Mouse (Mus musculus) kidney, postnatal 36 days (tissue): ENCODE measurements at regions not wholly inside any gene's neighbourhood (a gene's known extent, or its start where the extent isn't known, plus 50 kb on each side); places are given as distances from the start of the nearest gene placed in this dataset.
"Not testable (repeated sequence)": the region's sequence is repeated elsewhere in the genome, so short reads cannot be mapped to it uniquely, and the experiment has no call there.

Source experiments
- DNase-seq, 2 experiments: peaks; one replicate each; pipeline ENCODE4 v3.0.0; 2021 to 2022; ENCODE audit warnings: mixed read lengths in 2 of 2

DNA sequence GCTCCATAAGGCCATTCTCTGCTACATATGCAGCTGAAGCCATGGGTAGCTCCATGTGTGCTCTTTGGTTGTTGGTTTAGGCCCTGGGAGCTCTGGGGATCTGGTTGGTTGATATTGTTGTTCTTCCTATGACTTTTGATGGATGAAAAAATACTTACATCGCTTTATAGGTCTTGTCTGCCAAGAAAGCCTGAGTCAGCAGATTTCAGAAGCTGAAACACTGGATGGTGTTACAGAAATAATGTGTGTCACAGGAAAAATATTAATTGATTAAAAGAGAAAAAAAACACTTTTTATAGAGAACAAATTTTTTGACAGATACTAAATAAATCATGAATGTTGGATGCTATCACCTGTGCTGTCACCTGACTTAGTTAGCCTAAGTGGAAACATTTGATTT lies 52.4 kb upstream of the Plxna2 start:
- no peak for DNase-seq

DNA sequence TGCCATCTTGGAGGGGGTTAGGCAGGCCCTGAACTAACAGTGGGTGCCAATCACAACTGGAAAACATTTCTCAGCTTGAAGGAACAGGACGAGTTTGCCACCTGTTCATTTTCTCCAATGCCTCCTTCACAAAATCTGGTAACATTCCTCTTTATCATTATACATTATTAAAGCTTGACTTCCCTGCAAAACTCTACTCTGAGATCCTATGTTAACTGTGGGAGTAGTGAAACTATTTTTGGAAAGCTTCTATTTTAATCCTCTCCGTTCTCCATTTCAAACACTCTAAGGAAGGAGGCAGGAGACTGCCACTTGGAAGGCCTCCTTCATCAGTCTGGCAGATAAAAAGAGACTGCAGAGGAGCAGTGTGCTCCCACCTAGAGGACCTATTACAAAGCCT lies 54.1 kb upstream of the Plxna2 start:
- no peak for DNase-seq

DNA sequence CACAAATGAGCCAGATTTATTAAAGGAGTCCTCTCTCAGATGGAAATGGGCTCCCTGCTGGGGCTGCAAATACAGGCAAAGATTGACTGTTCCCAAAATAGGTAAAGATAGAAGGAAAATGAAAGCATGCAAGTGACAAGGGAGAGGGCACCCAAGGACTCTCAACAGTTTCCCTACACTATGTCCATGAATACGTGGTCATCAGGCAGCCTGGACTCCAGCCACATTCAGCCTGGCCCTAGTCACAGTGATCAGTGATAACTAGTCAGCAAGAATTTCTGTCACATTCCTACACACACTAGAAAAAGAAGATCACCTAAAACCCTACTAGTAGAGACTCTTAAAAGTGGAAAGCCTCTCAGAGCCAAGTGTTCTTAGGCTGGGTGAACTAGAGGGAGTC lies 56.9 kb upstream of the Plxna2 start:
- DNase-seq = no peak

DNA sequence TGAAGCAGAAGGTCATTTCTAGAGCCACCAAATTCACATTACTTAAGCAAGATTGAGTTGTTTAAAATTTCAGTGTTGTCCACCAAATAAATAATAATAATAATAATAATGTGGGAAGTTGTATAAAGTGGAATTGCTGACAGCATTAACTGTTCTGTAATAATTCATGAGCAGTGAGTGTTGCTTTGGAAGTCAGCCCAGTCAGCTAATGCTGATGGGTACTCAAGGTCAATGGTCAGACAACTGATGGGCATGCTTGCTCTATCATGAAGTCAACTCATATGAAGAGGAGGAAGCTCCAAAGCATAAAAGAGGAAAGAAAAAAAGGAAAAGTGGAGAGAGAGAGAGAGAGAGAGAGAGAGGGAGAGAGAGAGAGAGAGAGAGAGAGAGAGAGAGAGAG lies 69.4 kb upstream of the Plxna2 start:
- peak in 1 of 2 experiments; percentile 13 for DNase-seq

DNA sequence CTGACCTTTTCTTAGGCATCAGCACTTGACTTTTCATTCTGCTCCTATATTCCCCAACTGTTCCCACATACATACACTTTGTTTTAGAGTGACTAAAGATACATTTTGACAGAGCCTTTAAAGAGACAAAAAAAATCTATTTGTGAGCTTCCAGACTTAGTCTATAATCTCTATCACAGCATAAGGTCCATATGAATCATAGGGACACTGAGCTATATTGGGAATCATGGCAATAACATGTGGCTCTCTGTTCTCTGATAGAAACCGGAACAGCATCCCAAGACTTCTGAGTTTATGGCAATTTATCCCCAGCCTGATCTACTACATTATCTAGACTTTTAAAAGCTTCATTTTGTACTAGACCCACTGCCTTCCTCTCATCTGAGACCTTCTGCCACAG lies 69.8 kb upstream of the Plxna2 start:
- DNase-seq = no peak

DNA sequence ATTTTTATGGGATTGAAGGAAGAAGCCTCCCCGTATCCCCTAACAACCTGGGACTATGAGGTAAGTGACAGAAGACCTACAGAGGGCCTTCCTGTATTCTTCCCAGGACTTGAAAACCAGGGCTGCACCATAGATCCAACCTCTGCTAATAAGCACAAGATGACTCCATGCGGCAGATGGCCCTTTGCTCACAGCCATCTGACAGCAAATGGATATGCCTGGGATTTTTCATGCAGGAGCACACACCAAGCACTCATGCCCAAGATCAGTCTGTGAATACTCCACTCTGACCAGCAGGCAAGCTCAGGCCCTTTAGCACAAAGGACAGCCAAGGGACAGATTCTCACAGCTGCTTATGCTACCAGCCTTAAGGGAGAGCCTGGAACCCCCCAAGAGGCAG lies 77.1 kb upstream of the Plxna2 start:
- DNase-seq = no peak

DNA sequence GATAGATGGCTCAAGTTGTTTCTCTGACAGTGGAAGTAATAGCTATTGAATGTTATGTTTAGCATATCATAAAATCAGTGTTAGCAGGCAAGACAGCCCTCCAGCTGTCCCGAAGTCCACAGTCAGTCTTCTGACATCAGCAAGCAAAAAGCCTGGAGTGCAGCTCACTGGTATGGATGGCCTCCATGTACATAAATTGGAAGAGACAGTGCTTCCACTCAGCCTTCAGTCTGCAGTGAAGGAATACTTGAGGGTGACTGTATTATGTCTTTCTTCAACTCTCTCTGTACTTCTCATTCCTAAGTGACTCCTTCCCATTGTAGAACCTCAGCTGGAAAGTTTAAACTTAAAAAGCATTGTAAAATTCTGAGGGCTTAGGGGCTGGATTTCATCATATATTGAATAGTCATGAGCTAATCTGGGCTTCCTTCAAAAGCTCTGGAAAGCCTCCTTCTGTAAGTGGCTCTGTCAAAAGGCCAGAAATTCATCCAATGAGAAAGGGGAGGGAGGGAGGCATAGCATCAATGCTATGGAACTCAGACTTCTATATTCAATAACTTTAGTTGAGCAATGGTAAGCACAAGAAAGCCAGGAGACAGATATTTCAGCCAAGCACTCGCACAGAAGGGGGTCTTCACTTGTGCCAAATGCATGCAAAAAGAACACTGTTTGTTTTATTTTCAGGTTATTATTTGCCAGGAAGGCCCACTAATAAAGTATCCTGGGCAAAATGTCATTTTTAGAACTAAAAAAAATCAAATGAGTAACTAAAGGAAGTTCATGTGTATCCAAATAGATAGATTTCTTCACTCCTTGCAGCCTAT lies 90.5 kb upstream of the Plxna2 start:
- no peak for DNase-seq

DNA sequence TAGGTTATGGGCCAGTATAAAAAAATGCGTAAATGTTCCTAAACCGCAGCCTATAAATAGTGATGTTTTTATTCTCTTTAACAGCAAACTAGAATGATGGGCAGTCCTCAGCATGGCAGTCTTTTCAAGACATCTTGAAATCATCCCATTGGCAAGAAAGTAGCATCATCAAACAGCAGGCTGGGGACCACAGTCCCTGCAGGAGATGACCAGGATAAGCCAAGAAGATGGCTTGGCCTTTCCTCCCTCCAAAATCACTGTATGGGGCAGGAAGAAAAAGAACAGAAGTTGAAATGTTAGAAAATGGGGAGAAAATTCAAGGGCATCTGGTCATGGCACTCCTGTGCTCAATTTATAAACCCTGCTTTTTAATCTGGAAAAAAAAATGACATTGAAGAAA lies 93.0 kb upstream of the Plxna2 start:
- DNase-seq = no peak

DNA sequence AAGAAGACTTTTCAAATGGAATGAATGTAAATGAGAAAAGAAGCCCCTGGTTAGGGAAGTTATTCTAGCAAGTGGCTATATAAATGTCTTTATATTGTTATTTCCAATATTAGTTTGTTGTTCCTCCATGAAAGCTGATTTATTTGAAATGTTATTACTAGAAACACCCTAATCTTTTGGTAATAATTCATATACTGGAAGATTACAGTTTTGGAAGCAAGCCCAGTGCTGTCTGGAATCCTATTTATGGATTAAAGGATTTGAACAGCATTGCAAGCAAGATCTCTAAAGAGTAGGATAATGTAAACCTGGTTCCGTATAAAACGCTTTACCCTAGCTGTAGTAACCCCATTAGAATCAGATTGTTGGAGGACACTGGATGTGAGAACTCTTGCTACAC lies 96.8 kb upstream of the Plxna2 start:
- DNase-seq = no peak

DNA sequence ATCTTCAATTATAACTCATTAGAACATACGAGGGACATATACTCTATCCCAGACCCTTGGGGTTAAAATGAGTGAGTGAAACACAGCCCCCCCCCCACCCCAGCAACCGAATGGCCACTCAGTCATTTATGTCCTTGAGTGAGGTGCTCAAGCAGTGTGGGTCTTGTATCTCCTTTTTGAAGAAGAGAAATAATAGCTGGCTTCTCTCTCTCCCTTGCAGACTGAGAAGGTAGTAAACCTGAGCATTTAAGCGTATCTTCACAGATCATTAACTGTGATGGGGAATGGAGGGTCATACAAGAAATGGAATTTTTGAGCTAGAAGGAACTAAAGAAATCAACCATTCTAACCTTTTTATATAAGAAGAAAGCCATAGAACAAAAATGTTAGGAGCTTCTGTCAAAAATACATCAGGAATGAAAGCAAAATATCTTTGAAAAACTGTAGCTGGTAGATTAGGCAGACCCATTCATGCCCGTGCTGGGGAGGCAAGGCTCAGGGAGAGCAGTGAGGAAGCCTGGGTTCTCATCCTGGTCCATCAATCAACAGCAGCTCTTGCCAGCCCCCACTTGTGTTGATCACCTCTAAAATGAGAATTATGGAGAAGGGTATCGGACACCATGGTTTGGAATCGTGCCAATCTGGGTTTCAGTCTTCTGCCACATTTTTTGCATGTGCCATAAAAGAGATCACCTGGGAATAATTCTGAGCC lies 98.4 kb upstream of the Plxna2 start:
- no peak for DNase-seq

DNA sequence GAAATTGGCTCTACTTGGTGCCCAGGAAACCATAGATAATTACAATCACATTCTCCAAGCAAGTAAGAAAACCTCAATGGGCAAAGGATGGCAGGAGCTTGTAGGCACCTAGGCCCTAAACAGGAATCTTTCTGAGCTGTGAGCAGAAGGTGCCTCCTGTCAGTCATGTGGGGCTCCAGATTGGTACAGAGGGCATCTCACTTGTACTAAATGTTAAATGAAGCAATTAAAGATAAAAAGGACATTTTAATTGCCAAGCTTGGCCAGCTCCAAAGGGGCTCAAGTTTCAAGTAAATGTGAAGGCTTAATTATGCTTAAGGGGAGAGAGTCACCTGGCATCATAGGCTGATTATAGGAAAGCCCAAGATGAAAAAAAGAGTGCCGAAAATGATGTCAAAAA lies 101.9 kb upstream of the Plxna2 start:
- DNase-seq = no peak

DNA sequence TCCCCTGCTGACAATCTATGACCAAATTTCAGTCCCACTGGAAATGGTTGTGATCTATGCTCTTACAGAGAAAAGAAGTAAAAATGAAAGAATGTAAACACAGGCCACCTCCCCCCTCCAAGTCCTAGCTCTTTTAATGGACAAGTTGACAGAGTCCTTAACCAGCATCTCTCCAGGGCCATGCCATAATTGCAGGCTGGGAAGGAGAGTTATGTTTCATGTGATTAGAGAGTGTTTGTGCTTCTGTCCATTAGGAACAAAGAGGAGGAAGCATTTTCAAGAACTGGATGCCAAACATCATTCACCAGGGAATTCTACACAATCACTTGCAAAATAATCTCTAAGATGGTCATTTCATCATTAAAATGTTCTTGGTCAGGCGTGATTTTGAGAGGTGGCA lies 109.7 kb upstream of the Plxna2 start:
- no peak for DNase-seq

DNA sequence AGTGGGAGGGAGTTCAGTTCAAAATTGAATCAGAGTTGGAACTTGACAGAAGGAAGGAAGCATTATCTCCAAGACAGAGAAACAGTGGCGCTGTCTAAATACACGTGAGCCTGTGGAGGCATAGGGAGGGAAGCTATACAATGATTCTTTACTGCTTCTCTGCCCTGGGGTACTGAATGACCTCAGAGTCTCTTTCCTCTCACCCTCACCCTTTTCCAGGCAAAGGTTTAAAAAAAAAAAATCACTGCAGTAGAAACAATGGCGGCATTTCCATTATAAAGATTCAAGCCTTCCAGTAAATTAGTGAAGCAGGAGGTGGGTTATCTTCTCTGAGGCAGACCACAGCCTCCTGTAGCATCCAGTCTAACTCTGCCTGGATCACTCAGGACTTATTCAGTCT lies 112.2 kb upstream of the Plxna2 start:
- DNase-seq = no peak

DNA sequence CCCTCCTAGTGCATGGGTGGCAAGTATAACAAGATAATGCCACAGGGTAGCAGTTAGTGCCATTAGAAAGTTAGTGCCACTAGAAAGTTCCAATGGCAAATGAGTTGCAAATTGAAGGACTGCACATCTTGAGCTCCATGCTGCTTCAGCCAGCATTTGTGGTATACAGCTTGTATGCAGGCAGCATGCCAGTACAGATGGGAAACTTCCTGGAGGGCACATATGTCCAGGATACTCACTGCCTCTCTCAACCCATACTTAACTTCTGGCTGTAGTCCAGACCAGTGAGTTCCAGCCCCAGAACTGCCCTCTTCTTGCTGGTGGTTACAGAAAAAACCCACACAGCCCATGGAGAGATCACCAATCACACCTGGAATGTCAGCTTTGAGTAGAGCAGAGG lies 113.8 kb upstream of the Plxna2 start:
- DNase-seq = no peak

DNA sequence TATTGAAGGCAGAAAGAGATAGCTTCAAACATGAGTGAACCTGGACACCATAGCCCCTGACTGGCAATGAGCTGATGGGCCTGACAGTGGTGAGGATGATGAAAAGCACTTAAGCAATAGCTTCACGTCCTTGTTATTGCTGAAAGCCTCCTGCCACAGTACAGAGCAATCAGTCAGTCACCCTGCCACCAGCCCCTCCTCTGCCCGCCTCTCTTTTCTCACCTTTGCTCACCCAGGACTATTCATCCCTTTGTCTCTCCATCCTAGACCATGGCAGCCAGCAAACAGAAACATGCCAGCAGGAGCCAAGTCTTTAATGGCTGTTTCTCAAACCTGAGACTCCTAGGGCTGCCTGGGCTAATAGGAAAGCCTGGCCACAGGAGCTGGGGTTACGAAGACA lies 114.5 kb upstream of the Plxna2 start:
- DNase-seq = no peak

DNA sequence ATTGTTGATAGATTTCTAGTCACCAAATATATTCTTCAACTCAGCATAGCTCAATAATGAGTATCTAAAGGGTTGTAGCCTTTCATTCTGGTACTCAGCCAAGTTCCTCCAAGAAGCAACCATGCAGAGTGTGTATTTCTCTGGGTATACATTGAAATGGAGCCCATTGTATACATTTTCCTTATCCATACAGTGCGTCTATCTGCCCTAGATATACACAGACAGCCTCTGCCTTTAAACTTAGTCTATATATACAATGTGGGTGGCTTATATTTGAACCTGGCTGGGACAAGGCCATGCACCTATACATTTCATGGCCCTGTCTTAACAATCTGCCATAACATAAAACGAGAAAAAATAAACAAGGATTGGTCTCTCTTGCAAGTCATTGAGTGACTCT lies 121.6 kb upstream of the Plxna2 start:
- DNase-seq = no peak

DNA sequence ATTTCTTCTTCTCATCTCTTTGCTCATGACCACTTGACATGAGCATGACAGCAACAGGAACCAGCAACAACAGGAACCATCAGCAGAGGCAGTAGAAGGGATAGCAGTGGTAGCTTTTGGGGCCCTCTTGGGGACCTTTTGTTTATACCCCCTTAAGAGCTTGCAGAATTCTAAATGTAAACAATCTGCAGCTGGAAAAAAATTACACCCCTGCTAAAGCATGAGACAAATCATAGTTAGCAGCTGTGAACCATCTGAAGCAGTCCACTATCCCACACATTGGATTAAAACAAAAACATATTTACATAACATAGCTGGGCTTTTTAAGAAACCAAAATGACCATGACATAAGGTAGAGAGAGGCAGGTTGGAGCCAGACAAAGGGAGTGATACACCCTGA lies 126.9 kb upstream of the Plxna2 start:
- DNase-seq = no peak

DNA sequence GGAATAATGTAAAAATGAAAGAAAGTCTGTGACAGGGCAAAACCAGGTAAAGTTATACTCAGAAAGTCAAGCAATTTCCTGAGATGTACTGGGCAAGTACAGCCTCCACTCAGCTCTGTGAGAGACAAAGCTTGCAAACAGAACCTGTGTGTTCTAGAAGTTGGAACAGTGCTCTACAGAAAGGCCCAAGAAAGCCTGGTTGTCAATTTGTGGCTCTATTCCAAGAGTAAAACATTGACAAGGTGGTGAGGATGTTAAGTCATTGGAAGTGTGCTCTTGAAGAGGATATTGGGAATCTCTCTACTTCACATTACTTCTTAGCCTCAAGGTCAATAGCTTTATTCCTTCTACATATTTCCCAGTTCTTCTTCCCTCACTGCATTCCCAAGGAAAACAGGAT lies 129.9 kb upstream of the Plxna2 start:
- peak in 1 of 2 experiments; percentile 23 for DNase-seq

DNA sequence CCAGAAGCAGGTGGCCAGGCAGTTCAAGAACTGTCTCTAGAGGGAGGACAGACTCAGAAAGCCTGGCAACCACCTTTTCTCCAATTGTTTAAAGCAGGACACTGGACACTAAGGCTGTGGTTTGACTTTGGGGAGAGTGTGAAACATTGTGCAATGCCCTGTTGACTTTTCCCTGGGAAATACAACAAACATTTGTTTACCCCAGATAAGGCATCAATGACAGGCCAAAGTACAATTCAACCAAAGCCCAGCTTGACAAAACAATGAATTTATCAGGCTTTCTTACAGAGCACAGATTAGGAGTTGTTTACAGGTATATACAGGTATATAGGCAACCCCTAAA lies 135.3 kb upstream of the Plxna2 start:
- no peak for DNase-seq

DNA sequence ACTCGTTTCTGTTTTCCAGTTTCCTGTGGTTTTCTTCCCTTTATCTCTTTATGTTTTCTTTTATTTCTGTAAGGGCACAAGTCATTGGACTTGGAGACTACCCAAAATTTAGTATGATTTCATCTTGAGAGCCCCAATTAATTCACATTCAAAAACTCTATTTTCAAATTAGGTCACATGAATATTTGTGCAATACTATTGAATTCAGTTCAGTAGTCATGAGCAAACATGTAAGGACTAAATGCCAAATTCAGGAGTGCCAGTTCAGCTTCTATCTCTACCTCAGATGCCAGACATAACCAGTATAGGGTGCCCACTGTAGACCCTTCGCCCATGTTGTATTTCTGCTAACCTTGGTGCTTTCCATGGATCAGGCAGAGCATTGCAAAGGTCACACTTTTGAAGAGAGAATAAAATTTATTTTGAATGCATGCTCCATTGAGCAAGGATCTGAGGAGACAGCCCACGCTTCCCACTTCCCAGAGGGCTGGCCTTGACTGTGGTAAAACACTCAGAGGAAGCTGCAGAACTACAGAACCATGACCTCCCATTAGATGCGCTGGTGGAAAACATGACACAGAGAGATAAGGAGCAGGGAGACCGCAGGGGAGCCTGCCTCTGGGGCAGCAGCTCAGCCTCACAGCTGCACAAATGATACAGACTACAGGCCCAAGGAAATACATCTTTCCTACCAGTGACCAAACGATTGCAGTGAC lies 135.9 kb upstream of the Plxna2 start:
- DNase-seq = peak; percentile 9 to 14

DNA sequence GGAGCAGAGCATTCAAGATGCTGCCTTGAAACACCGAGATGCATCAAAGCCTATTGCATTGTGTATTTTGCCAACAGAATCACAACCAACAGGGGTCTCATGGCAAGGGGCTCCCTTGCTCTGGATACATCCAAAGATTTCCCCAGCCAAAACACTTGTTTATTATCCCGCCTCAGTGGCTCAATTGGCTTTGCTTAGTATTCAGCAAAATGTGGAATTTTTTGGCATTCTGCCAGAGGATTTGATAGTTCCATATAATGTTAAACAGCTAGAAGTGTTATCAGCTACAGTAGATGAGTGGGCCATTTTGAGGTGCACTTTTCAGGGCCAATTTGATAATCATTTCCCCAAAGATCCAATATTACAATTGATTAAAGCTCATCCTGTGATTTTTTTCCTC lies 146.7 kb upstream of the Plxna2 start:
- not testable (repeated sequence) for DNase-seq

DNA sequence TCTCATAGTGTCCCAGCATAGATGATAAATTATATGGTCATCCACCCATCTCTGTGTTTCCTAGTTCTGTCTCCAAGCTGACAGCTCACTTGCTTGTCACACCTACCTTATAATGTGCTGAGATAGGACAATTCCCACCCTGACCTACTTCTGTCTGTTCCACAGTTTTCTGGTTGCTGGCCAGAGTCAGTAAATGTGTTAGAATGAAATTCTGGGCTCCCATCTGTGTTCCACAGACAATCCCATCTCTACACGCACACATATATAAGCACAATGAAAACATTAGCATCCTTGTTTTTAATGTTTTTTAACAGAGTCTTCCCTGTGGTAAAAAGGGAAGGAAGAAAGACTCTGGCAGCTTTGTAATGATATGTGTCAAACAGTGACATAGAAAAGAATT lies 165.5 kb upstream of the Plxna2 start:
- no peak for DNase-seq

DNA sequence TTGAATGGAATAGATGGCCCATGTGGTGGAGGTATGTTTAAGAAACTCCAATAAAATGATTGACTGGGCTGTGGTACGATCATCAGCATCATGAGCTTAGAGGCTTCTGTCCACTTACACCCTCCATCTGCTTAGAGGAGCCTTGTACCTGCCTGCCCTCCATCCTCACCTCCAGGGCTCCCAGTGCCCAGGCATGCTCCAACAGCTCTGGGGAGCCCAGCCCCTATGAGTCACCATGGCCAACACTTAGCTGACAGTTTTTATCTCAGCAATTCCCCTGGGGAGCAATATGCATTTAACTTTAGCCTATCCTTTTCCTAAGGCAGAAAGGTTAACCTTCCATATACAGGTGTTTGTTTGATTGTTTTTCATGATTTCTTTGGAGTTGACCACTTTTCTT lies 174.3 kb upstream of the Plxna2 start:
- no peak for DNase-seq

DNA sequence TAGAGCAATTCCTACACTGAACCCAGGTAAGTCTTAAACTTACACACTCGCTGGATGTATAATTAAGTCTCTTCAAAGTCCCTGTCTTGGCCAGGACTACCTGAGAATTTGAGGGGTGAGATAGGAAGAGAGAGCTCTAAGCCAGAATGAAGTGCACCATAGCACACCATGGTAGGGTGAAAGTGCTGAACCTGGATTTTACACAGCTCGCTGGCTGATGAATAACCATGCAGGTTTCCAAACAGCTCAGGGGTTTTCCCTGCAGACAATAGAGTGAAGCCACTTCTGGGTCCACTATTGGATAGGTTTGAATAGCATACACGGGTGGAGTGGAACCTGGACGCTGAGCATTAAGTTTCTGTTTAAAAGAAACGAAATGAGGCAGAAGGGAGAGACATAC lies 180.7 kb upstream of the Plxna2 start:
- DNase-seq = peak; percentile 52 to 59
